Mouse (Mus musculus): ENCODE data around the gene Txnrd2. TPM values are rescaled to one million over a fixed set of nuclear protein-coding genes. Genes with fewer than 3 reads are reported as not detected.

The Txnrd2 gene
- 11.0 TPM in 2 replicates for polyA plus RNA-seq (2012; rRNA removed)

GRCm38 (mm10) chr16:18426215-18426791 lies at the start of gene Txnrd2:
Gene Txnrd2, plus strand, starts transcription at chr16:18426384.

GRCm38 (mm10) chr16:18426802-18427280 lies 657 bp downstream of the Txnrd2 start, which contains the start of gene Comt:
Gene Comt, minus strand, starts transcription at chr16:18426852.

GRCm38 (mm10) chr16:18498558-18498990 lies 72.4 kb downstream of the Txnrd2 start, which contains the start of the genes Gnb1l and Rtl10:
Gene Gnb1l, plus strand, starts transcription at chr16:18498713.
Gene Rtl10, plus strand, starts transcription at chr16:18498901.

Other genes with a start within 250 kb of the Txnrd2 start
- gene Ccdc188, start 208.5 kb upstream of the Txnrd2 start, polyA plus RNA-seq (2012; rRNA removed), result not detected in 2 replicates
- gene Zdhhc8, start 191.2 kb upstream of the Txnrd2 start, polyA plus RNA-seq (2012; rRNA removed), result 59.4 and 66.0 TPM in 2 replicates
- 33.9 and 38.8 TPM in 2 replicates for gene Trmt2a, start 177.7 kb upstream of the Txnrd2 start, polyA plus RNA-seq (2012; rRNA removed)
- gene Ranbp1, start 177.7 kb upstream of the Txnrd2 start, polyA plus RNA-seq (2012; rRNA removed), result 52.9 and 66.6 TPM in 2 replicates
- gene Gm49776, start 168.1 kb upstream of the Txnrd2 start, polyA plus RNA-seq (2012; rRNA removed), result not detected in 2 replicates
- 18.1 and 18.2 TPM in 2 replicates for gene Dgcr8, start 137.1 kb upstream of the Txnrd2 start, polyA plus RNA-seq (2012; rRNA removed)
- 45.5 and 51.7 TPM in 2 replicates for gene Tango2, start 78.3 kb upstream of the Txnrd2 start, polyA plus RNA-seq (2012; rRNA removed)
- 20.2 and 20.5 TPM in 2 replicates for gene Arvcf, start 78.2 kb upstream of the Txnrd2 start, polyA plus RNA-seq (2012; rRNA removed)
- gene Comt, start 468 bp downstream of the Txnrd2 start, polyA plus RNA-seq (2012; rRNA removed), result 153 and 165 TPM in 2 replicates
- gene Gnb1l, start 72.3 kb downstream of the Txnrd2 start, polyA plus RNA-seq (2012; rRNA removed), result 8.4 and 8.9 TPM in 2 replicates
- 6.4 and 6.5 TPM in 2 replicates for gene Rtl10, start 72.5 kb downstream of the Txnrd2 start, polyA plus RNA-seq (2012; rRNA removed)
- gene Tbx1, start 164.3 kb downstream of the Txnrd2 start, polyA plus RNA-seq (2012; rRNA removed), result 3.3 and 4.7 TPM in 2 replicates
- gene Gp1bb, start 196.0 kb downstream of the Txnrd2 start, polyA plus RNA-seq (2012; rRNA removed), result 13.9 and 20.2 TPM in 2 replicates
- 46.3 and 58.6 TPM in 2 replicates for gene Gm49601, start 200.0 kb downstream of the Txnrd2 start, polyA plus RNA-seq (2012; rRNA removed)
- 76.0 and 94.1 TPM in 2 replicates for gene Sept5, start 203.6 kb downstream of the Txnrd2 start, polyA plus RNA-seq (2012; rRNA removed)

Measured in colon, adult 2 months (tissue).